Mouse (Mus musculus) lung, adult 2 months (tissue): ENCODE measurements around the gene Tlr9. TPM values are rescaled to one million over a fixed set of nuclear protein-coding genes. Genes with fewer than 3 reads are reported as not detected.
A peak's percentile ranks its signal among the peaks of the same experiment; 100 is the strongest.

ENCODE experiments used
- DNase-seq: peaks from one replicate; pipeline ENCODE4 v3.0.0; 2022
- H3K4me1 ChIP-seq: fragments of 200-500 bp; 2 replicates; pipeline ENCODE4 v1.6.1; 2011; ENCODE audit warnings: low read length; ENCODE audit not compliant: control insufficient read depth, insufficient read depth
- H3K4me3 ChIP-seq: fragments of 200-500 bp; replicated peaks from 2 replicates; pipeline ENCODE3; 2011; ENCODE audit warnings: low read depth, mild to moderate bottlenecking, control low read depth, low read length; ENCODE audit errors: extremely low read depth
- CTCF ChIP-seq: fragments of 200-500 bp; IDR thresholded peaks from 2 replicates; pipeline ENCODE4 v1.5.1; 2011; ENCODE audit warnings: mild to moderate bottlenecking, low read length, control low read depth; ENCODE audit not compliant: insufficient read depth
- POLR2A ChIP-seq: fragments of 200-500 bp; IDR thresholded peaks from 2 replicates; pipeline ENCODE4 v1.6.1; 2011; ENCODE audit warnings: low read depth, mild to moderate bottlenecking, control low read depth, low read length, borderline replicate concordance; ENCODE audit errors: extremely low read depth
- WGBS: fragments of 180-500 bp; shearing (Covaris S2); methylation state at CpG from one replicate; pipeline ENCODE4 v1.1.7; 2018; 5-methylcytosine and 5-hydroxymethylcytosine counted together
- polyA plus RNA-seq: library from polyadenylated mRNA; depleted of rRNA; stranded (reverse); fragments of >200 nt; gene quantifications from 2 replicates; pipeline ENCODE4 v1.2.3, GENCODE M21; 2012

The Tlr9 gene
- polyA plus RNA-seq, 1 experiment: 6.4 TPM

DNA sequence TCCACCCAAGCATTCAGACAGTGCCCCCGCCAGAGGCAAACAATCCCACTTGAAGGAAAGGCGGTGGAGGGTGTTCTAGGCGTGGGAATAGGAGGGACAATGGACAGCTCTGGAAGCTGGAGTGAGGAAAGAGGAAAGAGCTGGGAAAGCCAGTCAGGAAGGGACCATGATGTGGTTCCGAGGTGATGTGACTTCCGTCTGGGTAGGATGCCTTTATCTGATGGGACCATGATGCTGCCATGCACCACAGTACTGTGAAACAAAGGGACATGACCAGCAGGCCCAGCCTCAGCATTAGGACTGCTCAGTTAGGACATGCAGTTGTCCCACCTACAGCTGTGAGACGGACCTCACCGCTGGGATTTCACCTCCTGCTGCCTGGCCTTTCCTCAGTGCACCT lies 8.8 kb downstream of the Tlr9 start:
- DNase-seq: no peak
- 0 out of 2 replicates have a peak, but pooled peaks have one; percentile 0 for TF ChIP-seq CTCF
- peak; percentile 19; the same call in 1 of the 2 replicates for TF ChIP-seq POLR2A
- 48% methylated on average over 7 of the region's 7 CpGs for WGBS

DNA sequence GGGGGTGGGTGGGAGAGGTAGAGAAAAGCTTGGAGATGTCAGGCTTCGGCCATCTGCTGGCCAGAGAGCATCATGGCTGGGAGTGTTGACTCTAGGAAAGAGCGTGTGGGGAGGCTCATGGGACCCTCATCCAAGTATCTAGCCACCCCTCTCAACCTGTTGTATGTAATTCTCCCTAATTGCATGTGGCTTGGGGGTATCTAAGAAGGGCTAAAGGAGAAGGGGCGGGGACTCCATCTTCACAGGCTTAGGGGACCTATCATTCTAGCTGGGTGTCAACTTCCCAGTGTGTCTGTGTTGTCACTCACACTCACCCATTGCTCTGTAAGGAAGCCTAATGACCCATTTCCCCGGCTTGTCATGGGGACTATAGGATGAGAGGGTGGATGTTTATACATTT lies 9.4 kb downstream of the Tlr9 start:
- DNase-seq: no peak
- Histone ChIP-seq H3K4me1 (peaks cover 26% of the 10 kb centered on the region), H3K4me3 (no peak overlapping the region)
- TF ChIP-seq POLR2A: no peak
- TF ChIP-seq CTCF: peak; percentile 21; the same call in 1 of the 2 replicates
- 73% methylated on average over 4 of the region's 4 CpGs for WGBS

More for the DNA sequence above, 8.8 kb downstream of the Tlr9 start:
- Histone ChIP-seq H3K4me3 (no peak overlapping the region), H3K4me1 (peaks cover 25% of the 10 kb centered on the region)

DNA sequence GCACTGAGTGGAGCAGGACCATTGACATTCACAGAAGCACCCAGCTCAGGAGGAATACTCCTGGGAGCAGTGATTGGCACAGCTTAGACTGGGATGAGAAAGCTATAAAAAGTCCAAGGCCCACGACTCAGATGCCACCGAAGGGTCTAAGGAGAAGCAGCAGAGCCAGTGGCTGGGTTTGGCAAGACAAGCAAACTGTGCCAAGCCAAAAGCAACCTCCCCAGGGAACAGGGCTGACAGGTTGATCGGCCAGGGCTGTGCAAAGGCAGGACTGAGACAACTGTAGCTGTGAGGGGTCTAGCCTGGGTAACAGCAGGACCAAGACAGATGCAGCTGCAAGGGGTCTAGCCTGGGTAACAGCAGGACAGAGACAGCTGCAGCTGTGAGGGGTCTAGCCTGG lies 10.6 kb downstream of the Tlr9 start:
- TF ChIP-seq POLR2A (no peak), CTCF (no peak)
- no peak overlapping the region for H3K4me3 ChIP-seq
- 83% methylated on average over 3 of the region's 3 CpGs for WGBS
- DNase-seq: no peak
- peaks cover 28% of the 10 kb centered on the region for H3K4me1 ChIP-seq

DNA sequence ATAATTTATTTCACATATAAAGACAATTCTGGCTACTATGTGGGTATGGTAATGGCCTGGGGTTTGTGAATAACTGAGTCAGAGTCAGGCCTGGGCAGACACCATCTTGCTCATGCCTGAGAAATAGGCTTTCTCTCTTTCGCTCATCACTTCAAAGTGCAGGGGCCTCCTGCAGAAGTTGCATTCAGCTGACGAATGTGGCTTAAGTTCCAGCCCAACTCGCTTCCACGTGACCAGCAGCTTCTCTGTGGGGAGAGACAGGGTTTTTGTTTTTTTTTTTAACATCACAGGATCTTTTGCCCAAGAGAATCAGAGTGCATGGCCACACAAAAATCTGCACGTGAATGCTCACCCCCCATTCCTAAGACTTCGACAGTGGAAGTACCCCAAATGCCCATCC lies 11.6 kb downstream of the Tlr9 start:
- 81% methylated on average over 6 of the region's 6 CpGs for WGBS
- H3K4me3 ChIP-seq: no peak overlapping the region
- TF ChIP-seq POLR2A (no peak), CTCF (no peak)
- no peak for DNase-seq
- H3K4me1 ChIP-seq: peaks cover 26% of the 10 kb centered on the region

DNA sequence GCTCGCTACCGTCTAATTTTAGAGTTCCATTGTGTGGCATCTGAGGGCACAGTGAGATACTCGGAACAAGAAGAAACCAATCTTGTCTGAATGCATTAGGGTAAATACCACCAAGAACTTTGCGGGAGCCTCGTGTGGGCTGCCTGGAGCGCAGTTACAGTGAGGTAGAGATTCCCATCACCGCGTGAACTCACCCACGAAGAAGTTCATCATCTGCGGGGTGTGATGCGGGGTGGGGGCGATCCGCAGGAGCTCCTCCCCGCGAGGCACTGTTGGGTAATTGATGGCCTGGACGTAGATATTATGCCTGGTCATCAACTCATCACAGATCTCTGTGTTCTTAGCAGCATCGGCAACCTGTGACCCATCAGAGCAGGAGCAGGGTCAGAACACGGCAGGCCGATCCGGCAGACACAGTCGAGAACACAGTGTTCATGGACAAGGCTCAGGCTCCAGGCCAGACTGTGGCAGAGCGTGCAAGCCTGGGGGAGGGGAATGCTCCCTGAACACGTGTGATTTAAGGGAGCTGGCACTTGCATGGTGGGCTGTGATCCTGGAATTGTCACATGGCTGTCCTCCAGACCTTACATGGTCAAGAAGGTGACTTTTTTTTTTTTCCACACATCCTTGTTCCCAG lies 12.9 kb downstream of the Tlr9 start:
- 80% methylated on average over 23 of the region's 23 CpGs for WGBS
- no peak for DNase-seq
- H3K4me3 ChIP-seq: no peak overlapping the region
- TF ChIP-seq CTCF: no peak
- 0 out of 2 replicates have a peak, but pooled peaks have one; percentile 47 for TF ChIP-seq POLR2A
- peaks cover 25% of the 10 kb centered on the region for H3K4me1 ChIP-seq

DNA sequence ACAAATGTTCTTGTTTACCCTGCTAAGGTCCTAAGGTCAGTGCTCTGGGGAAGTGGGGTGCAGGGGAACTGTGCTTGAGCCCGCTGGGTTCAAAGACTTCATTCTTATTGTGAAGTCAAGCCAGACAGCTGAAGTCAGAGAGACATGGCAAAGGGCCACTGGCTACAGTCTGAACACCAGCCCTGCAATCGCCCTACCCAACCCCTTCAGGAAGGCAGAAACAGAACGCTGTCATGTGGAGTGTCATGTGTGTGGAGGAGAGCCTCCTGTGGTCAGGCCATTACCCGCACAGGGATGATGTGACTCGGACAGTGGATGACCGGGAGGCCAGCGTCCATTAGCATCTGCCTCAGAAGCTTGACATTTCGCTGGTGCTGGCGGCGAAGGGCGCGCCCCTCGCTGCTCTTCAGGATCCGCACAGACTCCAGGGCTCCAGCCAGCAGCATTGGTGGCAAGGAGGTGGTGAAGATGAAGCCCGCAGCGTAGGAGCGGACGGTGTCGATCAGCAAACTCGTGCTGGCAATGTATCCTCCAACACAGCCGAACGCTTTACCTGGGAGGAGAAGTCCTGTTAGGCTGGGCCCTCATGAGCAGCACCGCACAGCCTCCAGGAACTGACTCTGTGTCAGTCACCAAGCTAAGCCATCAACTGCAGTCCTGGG lies 13.9 kb downstream of the Tlr9 start:
- Histone ChIP-seq H3K4me1 (peaks cover 21% of the 10 kb centered on the region), H3K4me3 (no peak overlapping the region)
- TF ChIP-seq POLR2A (peak; percentile 34; the same call in 1 of the 2 replicates), CTCF (no peak)
- 79% methylated on average over 23 of the region's 23 CpGs for WGBS
- no peak for DNase-seq

DNA sequence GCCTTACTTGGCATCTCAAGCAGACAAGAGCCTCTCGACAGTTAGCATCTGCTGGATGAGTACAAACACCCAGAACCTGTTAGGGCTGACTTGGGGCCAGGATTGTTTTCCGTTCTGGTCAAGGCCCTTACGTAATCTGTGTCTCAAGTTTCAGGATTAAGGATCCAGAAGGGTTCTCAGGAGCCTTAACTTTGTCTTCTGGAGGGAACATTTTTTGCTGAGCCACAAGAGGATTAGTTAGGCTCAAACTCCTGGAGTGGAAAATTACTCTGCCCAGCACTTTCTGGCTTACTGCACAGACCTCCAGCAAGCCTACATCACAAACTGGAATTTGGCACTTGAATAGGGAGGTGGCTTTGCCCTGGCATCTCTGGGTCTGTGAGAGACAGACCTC lies 14.4 kb downstream of the Tlr9 start:
- peak; percentile 65 for DNase-seq
- WGBS: 42% methylated on average over 3 of the region's 3 CpGs
- Histone ChIP-seq H3K4me1 (peaks cover 16% of the 10 kb centered on the region), H3K4me3 (no peak overlapping the region)
- TF ChIP-seq CTCF (no peak), POLR2A (no peak)

DNA sequence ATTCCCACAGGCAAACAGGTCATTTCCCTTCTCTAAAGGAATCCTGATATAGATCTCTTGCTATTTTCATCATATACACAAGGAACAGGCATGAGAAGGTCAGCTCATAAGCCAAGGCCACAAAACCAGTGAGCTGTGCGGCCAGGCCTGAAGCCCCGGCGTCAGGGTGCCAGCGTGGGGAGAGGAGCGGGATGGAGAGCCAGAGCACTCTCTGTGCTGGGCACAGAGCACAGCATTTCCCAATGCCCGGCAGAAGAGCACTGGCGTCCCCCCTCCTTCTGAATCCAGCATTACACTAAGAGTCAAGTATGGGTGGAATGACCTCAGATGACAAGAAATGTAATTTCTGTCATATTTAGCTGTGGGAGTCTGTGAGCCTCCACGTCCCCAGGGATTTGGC lies 15.0 kb downstream of the Tlr9 start:
- 47% methylated on average over 8 of the region's 8 CpGs for WGBS
- Histone ChIP-seq H3K4me1 (peaks cover 14% of the 10 kb centered on the region), H3K4me3 (no peak overlapping the region)
- TF ChIP-seq POLR2A (no peak), CTCF (no peak)
- no peak for DNase-seq

DNA sequence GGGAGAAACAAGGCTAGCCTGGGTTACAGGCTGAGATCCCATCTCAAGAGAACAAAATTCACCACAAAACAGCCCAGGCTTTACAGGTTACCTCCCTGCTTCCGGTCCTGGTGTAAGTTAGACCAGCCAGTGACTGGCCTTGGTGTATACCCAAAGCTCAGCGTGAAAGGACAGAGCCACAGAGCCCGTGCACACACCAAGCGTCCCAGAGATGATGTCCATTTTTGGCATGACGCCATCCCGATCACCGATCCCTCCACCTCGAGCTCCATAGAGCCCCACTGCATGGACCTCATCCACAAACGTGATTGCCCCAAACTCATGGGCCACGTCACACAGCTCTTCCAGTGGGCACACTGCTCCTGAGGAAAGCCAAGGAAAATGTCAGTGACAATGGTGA lies 15.5 kb downstream of the Tlr9 start:
- DNase-seq: no peak

More for the DNA sequence above, 15.5 kb downstream of the Tlr9 start:
- Histone ChIP-seq H3K4me1 (peaks cover 17% of the 10 kb centered on the region), H3K4me3 (no peak overlapping the region)
- WGBS: 83% methylated on average over 10 of the region's 10 CpGs
- TF ChIP-seq CTCF: no peak
- TF ChIP-seq POLR2A: no peak; the same call in 1 of the 2 replicates
